Comparison of ENCODE assay signal across 12 mouse cellular contexts in the genomic region with DNA sequence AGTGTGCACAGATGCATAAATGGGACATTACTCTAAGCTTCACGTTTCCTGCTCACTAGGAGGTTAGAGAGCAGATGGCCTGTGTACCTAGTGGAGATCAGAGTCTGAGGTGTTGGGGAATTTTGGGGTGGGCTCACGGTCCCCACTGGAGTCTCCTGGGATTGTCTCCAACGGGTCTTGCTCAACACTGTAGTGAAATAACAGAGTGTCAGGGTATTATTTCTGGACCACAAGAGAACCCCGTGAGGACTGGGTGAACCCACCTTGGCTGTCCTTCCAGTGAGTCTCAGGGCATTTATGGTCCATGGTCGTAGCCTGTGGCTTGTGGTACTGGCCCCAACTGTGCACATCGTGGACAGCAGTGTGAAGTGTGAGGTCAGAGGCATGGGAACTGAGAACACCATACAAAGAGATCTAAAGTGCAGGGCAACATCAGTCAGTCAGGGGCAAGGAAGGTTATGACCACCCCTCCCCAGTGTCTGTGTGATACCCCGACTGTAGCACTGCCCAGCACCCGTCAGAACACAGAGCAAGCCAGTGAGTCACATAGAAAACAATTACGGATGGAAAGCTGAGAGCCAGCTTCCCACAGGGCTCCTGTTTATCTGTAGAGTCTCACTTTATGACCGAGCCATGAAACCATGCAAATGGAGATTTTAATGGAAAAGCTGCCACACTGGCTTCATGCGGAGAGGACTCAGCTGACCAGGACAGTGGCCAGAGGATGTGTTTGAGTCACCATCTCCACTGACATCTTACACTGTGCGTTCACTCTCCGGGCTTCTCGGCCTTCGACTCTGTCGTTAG.
DNase-seq lines count a peak whose midpoint lies in the region; ATAC-seq lines count a peak whose summit lies in the region.
"Had no signal": no experiment of that assay in that cellular context is flagged by ENCODE, and none has a peak within 500 bp of the region (broad histone marks: within the 10 kb centered on the region; RNA-seq: fewer than 3 reads in every experiment).

No protein-coding gene starts in this region.

- no peaks in the 10 kb centered on the region for H3K36me3 ChIP-seq in kidney, embryonic 15.5 days
- no peaks in the 10 kb centered on the region for H3K36me3 ChIP-seq in embryonic facial prominence, embryonic 11.5 days (replicated peaks; ENCODE audit: control insufficient read depth, insufficient read depth, low read depth, low read length)
- H3K36me3 ChIP-seq in limb, embryonic 13.5 days: no peaks in the 10 kb centered on the region
- H3K36me3 ChIP-seq: liver, embryonic 15.5 days had no signal

- peak overlapping the region; percentile 91 for H3K27ac ChIP-seq in kidney, embryonic 15.5 days
- H3K27ac ChIP-seq in embryonic facial prominence, embryonic 11.5 days (replicated peaks; ENCODE audit: low read depth, low read length): peak overlapping the region; percentile 94
- H3K27ac ChIP-seq in limb, embryonic 13.5 days: peak overlapping the region; percentile 97
- H3K27ac ChIP-seq: forebrain, embryonic 13.5 days; liver, embryonic 15.5 days had no signal

- DNase-seq in kidney, adult 11 months: no peak
- DNase-seq in Muller cell, postnatal 12 days (ENCODE audit: inconsistent ontology term): peak; percentile 85
- no peak for DNase-seq in embryonic facial prominence, embryonic 11.5 days (ENCODE audit: low spot score)
- DNase-seq in thymus, postnatal 14 days: no peak
- no peak for DNase-seq in left cerebral cortex, postnatal 25 days (ENCODE audit: low spot score in 2 of 2)
- DNase-seq: cerebellum, adult 9-10 months; right cerebral cortex, postnatal 25 days; thymus, postnatal 25 days had no signal

- H3K27me3 ChIP-seq in kidney, embryonic 15.5 days: no peaks in the 10 kb centered on the region
- no peaks in the 10 kb centered on the region for H3K27me3 ChIP-seq in embryonic facial prominence, embryonic 11.5 days (ENCODE audit: control insufficient read depth, insufficient read depth, low read length)
- no peaks in the 10 kb centered on the region; the same call in 1 of the 2 replicates for H3K27me3 ChIP-seq in limb, embryonic 13.5 days
- H3K27me3 ChIP-seq: forebrain, embryonic 13.5 days; liver, embryonic 15.5 days had no signal

- 67% methylated on average over 16 of the region's 16 CpGs for WGBS in kidney, embryonic 15.5 days
- 79% methylated on average over 16 of the region's 16 CpGs for WGBS in embryonic facial prominence, embryonic 11.5 days
- WGBS in limb, embryonic 13.5 days: 68% methylated on average over 16 of the region's 16 CpGs

- H3K4me1 ChIP-seq in kidney, embryonic 15.5 days: peaks cover 35% of the 10 kb centered on the region
- peaks cover 8% of the 10 kb centered on the region for H3K4me1 ChIP-seq in embryonic facial prominence, embryonic 11.5 days (ENCODE audit: control insufficient read depth, insufficient read depth, low read length)
- peaks cover 51% of the 10 kb centered on the region for H3K4me1 ChIP-seq in limb, embryonic 13.5 days
- H3K4me1 ChIP-seq: forebrain, embryonic 13.5 days; liver, embryonic 15.5 days had no signal

- H3K4me3 ChIP-seq in kidney, embryonic 15.5 days (replicated peaks): no peak overlapping the region
- H3K4me3 ChIP-seq in embryonic facial prominence, embryonic 11.5 days (ENCODE audit: low read depth, low read length): no peak overlapping the region
- no peak overlapping the region for H3K4me3 ChIP-seq in limb, embryonic 13.5 days
- H3K4me3 ChIP-seq: forebrain, embryonic 13.5 days; liver, embryonic 15.5 days had no signal

- H3K9ac ChIP-seq in kidney, embryonic 15.5 days: no peak overlapping the region
- no peak overlapping the region for H3K9ac ChIP-seq in embryonic facial prominence, embryonic 11.5 days (replicated peaks; ENCODE audit: low read length)
- no peak overlapping the region for H3K9ac ChIP-seq in limb, embryonic 13.5 days
- H3K9ac ChIP-seq: forebrain, embryonic 13.5 days; liver, embryonic 15.5 days had no signal

- no peak overlapping the region for H3K4me2 ChIP-seq in kidney, embryonic 15.5 days
- H3K4me2 ChIP-seq in embryonic facial prominence, embryonic 11.5 days (ENCODE audit: low read depth, low read length): no peak overlapping the region
- H3K4me2 ChIP-seq in limb, embryonic 13.5 days (replicated peaks): no peak overlapping the region
- H3K4me2 ChIP-seq: forebrain, embryonic 13.5 days; liver, embryonic 15.5 days had no signal

- intact Hi-C loops in left cerebral cortex, postnatal 25 days (cut with DNase I): loop anchor here (5.0 kb wide), 1 partner anchor 99 kb away; no protein-coding TSS in a partner anchor

- ATAC-seq in kidney, embryonic 15.5 days (replicated peaks; ENCODE audit: low FRiP score): no peak
- ATAC-seq in embryonic facial prominence, embryonic 11.5 days (replicated peaks; ENCODE audit: insufficient number of reproducible peaks, low FRiP score, low TSS enrichment, low read depth): no peak
- no peak for ATAC-seq in limb, embryonic 13.5 days (ENCODE audit: low FRiP score, low read depth)
- ATAC-seq: forebrain, embryonic 13.5 days had no signal

- H3K9me3 ChIP-seq in kidney, embryonic 15.5 days (replicated peaks): no peaks in the 10 kb centered on the region
- H3K9me3 ChIP-seq in embryonic facial prominence, embryonic 11.5 days (replicated peaks; ENCODE audit: control insufficient read depth, low read length): no peaks in the 10 kb centered on the region
- no peaks in the 10 kb centered on the region for H3K9me3 ChIP-seq in limb, embryonic 13.5 days
- H3K9me3 ChIP-seq: forebrain, embryonic 13.5 days; liver, embryonic 15.5 days had no signal
